Mouse (Mus musculus): ENCODE results near the gene Gm44502.

GRCm38 (mm10) chr15:89459821-89460220 lies 30.3 kb upstream of the Gm44502 start:
- TF ChIP-seq CTCF (conservative IDR thresholded peaks at IDR 0.05; ENCODE audit: insufficient read depth, insufficient read length, low read depth, low read length) (no peak), POLR2A (IDR thresholded peaks at IDR 0.05; ENCODE audit: low read depth, low read length) (no peak)

All from kidney, adult 2 months (tissue).